Mouse (Mus musculus) adrenal gland, postnatal 4 days (tissue): Measurements from ENCODE around the gene Lactb. TPM values are rescaled to one million over a fixed set of nuclear protein-coding genes. Genes with fewer than 3 reads are reported as not detected.
"Not testable (repeated sequence)": the region's sequence is repeated elsewhere in the genome, so short reads cannot be mapped to it uniquely, and the experiment has no call there.

Experiments used
- DNase-seq, 2 experiments: peaks; one replicate each; pipeline ENCODE4 v3.0.0; 2021 to 2022; ENCODE audit warnings: low spot score in 2 of 2, mixed read lengths in 2 of 2
- total RNA-seq, 2 experiments: library from RNA; stranded (reverse); gene quantifications; 2 replicates each; pipeline ENCODE4 v1.2.3; 2021

The Lactb gene
- total RNA-seq, 2 experiments from 2014 or later: 14.5 TPM

DNA sequence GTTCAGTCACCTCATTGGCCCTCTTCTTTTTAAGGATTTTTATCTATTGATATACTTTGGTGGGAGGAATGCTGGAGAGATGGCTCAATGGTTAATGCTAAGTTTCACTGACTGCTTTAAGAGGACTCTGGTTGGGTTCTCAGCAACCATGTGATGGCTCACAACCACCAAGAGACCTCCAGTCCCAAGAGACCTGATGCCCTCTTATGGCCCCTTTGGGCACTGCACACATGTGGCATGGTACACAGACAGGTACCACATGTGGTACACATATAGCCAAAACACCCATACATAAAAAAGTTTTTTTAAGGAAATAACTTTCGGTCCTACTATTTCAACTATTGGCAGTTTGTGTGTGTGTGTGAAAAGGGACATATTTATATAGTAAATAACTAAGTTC lies 53.2 kb downstream of the Lactb start:
- DNase-seq: no peak

DNA sequence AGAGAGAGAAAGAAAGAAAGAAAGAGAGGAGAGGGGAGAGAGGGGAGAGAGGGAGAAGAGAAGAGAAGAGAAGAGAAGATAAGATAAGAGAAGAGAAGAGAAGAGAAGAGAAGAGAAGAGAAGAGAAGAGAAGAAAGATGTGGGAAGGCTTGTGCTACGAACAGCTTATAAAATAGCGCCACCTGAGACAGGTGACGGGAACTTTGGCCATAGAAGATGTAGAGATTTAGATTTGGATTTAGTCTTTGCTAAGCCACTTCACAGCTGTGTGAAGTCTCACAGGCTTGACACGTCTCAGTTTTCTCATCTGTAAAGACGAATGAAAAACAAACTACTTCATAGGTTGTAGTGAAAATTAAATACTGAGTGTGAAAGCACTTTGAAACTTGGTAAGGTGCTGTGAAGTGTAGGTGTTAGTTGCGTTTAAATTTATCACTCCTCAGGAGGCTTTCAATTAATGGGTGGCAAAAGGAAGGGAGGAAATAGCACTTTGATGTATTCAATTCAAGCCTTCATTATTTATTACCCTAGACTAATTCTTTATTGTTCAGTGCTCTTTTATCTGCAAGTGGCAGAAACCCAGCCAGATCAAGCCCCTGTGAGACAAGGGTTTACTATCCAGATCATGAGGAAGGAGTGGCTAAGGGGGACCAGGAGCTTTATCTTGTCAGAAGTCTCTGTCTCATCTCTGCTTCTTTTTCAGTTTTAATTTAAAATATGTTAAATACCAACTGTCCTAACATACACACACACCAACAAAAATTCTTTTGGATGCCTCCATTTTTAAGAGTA lies 54.6 kb downstream of the Lactb start:
- no peak for DNase-seq

GRCm38 (mm10) chr9:66919981-66920380 lies 55.3 kb downstream of the Lactb start:
- DNase-seq: no peak

GRCm38 (mm10) chr9:66919382-66919971 lies 55.8 kb downstream of the Lactb start, which contains the start of gene Rab8b:
Gene Rab8b (minus strand): TSS chr9:66919687.
- peak; percentile 90 to 96 for DNase-seq

DNA sequence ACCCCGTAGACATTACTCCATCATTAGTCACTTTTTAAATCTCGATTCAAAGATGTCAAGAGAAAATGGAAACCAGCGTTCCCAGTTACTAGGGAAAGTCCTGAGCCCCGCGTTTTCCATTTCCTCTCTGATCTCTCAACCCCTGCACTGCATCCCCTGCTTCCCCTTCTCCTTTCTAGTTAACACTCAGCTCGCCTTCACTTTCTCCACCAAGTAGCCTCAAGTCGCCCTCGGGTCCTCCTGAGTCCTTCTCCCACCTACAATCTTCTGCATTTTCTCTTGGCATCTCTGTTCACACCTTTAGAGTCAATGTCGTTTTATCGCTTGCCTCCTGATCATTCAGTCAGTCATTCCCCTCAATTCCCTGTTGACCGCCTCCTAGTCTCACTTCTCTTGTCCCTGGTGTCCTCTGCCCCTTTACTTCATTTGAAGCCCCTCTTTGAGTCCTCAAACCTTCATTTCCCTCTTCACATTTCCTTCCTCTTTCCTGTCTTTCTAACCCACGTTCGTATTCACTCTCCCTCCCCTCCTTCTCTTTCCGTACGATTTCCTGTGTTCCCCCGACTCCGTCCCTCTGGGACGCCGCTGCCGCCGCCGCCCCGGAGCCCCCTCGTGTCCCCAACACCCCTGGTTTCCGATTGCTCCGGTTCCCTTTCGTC lies 56.5 kb downstream of the Lactb start:
- DNase-seq: no peak

GRCm38 (mm10) chr9:66917892-66918255 lies 57.4 kb downstream of the Lactb start:
- DNase-seq: no peak

DNA sequence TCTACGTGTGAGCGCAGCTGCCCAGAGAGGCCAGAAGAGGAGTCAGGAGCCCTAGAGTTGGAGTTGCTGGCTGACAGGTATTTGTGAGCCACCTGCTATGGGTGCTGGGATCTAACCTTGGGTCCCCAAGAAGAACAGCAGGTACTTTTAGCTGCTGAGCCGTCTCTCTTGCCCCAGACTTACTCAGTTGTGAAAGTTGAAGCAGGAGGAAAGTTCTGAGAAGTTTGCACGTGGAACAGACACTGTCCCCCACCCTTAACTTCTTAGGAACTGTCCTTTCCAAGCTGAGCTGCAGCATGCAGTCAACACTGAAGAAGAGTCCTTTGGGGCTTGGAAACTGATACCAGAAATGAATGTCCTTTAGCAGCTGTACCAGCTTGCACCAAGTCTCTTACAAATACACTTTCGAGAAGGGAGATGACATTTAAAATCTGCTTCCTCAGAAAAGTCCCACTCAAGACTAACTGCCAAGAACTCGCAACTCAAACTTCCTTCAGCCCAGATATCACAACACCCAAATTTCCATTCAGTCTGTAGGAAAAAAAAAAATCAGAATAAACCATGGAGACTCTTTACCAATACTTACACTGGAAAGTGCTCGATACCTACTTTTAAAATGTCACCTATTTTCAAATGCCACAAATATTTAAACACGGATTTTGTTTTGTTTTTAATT lies 57.9 kb downstream of the Lactb start:
- no peak for DNase-seq

- no peak for DNase-seq
Measured at GRCm38 (mm10) chr9:66915869-66916785, 59.2 kb downstream of the Lactb start.

- no peak for DNase-seq
Measured at GRCm38 (mm10) chr9:66915401-66915800, 59.9 kb downstream of the Lactb start.

- no peak for DNase-seq
Measured at GRCm38 (mm10) chr9:66914540-66914939, 60.7 kb downstream of the Lactb start.

DNA sequence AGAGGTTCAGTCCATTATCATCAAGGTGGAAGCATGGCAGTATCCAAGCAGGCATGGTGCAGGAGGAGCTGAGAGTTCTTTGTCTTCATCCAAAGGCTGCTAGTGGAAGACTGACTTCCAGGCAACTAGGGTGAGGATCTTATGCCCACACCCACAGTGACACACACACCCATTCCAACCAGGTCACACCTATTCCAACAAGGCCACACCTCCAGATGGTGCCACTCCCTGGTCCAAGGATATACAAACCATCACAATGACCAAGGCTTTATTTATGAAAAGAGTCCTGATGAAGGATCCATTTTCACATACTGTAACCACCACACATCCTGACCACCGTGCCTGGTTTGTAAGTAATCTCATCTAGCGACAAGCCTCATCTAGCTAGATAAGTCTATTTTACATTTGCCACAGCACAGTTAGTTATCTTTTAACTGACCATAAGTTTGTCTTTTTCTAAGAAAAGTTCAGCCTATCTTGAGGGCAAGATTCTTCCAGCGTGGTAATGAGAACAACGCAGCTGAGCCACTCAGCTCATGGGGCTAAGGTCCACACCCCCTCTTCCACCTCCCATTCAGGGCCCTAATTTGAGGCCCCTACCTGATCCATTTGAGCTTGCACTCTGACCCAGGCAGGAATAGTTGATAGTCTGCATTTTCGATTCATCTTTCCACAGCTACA lies 61.9 kb downstream of the Lactb start:
- not testable (repeated sequence) for DNase-seq

GRCm38 (mm10) chr9:66912304-66912703 lies 63.0 kb downstream of the Lactb start:
- no peak for DNase-seq

DNA sequence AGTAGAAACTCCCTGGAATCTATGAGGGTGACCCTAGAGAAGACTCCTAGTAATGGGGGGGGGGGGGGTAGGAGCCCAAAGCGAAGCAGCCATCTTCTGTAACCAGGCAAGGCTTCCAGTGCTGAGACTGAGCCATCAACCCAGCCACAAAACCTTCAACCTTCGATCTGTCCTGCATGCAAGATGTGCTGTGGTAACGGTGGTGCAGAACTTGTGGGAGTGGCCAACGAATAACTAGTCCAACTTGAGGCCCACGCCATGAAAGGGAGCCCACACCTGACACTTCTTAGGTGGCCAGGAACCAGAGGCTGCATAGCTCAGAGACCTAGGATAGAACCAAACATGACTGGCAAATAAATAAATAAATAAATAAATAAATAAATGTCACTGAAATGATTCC lies 64.6 kb downstream of the Lactb start:
- no peak for DNase-seq

GRCm38 (mm10) chr9:66909922-66910321 lies 65.4 kb downstream of the Lactb start:
- no peak for DNase-seq

DNA sequence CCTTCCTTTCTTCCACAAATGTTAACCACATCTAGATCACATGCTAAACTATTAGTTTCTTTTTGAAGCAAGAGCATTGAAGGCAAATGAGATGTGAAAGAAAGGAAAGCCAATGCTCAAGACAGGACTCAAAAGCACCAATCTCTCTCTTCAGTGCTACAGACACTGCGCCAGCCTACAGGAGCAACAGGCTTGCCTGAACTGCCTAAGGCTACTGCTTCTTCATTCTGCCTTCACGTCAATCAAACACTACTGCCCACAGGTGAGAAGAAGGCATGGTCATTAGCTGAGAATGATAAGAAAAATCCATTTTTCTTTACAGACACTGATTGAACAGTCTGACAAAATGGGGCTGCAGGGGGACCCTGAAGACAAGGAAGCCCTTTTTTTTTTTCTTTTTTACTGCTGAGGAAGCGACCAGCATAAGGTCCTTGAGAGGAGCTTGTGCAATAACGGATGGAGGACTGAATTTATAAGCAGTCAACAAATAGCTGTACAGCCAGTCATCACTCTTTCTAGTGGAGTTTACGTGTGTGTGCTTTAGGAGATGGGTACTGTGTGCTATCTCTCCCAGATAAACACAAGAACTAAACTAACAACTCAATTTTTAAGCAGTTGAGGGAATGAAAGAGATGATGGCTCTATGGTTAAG lies 67.4 kb downstream of the Lactb start:
- no peak for DNase-seq

DNA sequence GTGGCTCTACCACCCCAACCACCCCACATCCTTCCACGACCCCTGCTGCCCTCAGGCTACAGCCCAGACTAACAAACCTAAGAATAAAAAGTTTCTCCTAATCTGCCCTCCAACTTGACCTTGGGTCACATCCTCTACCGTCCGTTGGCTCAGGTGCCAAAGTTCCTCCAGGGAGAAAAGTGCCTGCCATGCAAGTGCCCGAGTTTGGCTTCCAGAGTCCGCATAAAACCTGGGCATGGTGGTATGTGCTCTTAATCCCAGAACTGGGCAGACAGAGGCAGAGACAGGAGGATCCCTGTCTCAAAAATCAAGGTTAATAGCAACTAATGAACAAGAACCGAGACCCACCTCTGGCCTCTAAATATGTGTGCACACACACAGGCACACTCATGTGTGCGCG lies 68.2 kb downstream of the Lactb start:
- no peak for DNase-seq

DNA sequence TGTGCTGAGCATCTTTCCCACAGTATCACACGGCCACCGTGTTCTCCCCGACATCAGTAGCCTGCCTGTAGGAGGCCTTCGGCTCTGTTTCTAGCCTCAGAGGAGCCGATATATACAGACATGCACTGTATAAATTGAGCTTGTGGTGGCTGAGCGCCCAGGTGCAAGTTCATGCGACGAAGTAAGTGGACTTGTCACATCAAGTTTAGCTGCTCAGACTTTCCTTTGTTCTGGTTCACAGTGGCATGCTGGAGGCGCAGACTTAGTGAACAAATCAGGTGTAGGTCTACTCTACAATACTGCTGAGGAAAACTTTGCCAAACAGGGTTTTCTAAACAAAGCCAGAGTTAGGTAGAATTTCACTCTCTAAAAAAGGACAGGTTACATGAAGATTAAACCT lies 69.3 kb downstream of the Lactb start:
- DNase-seq: no peak
